Mouse (Mus musculus) right cerebral cortex, postnatal 14 days (tissue): Measurements from ENCODE around the gene Msi1.

Experiments used
- DNase-seq: peaks from one replicate; pipeline ENCODE4 v3.0.0; 2022

Gene Msi1

DNA sequence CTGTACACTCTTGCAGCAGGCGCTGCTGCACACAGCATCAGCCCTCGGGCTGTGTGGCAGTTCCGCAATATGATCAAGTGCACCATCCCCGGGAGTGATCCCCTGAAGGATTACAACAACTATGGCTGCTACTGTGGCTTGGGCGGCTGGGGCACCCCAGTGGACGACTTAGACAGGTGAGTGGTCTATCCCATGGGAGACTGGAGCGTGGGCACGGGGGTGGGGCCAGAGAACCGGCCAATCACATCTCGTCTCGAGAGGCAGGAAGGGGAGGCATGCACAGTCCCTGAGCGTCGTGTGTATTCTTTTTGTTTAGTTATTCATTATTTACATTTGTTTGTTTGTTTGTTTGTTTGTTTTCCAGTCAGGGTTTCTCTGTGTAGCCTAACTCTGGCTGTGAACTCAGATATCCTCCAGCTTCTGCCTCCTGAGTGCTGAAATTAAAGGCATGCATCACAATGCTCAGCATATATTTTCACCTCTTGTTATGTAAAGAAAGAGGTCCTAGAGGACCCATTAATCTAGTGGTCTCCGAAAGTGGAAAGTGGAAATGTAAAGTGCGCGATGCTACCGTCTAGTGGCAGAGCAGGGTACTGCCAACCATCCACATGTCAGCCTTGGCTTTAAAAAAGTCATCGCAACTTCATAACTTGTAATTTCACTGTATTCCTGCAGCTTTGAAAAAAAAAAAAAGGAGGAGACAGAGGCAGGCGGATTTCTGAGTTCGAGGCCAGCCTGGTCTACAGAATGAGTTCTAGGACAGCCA, 41.5 kb downstream of the Msi1 start:
- peak; percentile 47 for DNase-seq

DNA sequence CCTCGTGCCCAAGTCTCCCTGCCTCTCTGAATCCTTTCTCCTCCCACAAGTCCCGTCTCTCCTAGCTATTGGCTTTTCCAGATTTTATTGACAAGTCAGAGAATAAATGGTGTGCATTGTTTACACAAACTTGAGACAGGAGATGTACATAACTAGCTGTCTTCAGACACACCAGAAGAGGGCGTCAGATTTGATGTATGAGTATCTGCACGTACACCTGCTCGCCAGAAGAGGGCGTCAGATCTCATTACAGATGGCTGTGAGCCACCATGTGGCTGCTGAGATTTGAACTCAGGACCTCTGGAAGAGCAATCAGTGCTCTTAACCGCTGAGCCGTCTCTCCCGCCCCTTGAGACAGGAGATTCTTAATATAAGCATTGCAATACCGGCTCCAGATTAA, 43.8 kb downstream of the Msi1 start:
- no peak for DNase-seq

DNA sequence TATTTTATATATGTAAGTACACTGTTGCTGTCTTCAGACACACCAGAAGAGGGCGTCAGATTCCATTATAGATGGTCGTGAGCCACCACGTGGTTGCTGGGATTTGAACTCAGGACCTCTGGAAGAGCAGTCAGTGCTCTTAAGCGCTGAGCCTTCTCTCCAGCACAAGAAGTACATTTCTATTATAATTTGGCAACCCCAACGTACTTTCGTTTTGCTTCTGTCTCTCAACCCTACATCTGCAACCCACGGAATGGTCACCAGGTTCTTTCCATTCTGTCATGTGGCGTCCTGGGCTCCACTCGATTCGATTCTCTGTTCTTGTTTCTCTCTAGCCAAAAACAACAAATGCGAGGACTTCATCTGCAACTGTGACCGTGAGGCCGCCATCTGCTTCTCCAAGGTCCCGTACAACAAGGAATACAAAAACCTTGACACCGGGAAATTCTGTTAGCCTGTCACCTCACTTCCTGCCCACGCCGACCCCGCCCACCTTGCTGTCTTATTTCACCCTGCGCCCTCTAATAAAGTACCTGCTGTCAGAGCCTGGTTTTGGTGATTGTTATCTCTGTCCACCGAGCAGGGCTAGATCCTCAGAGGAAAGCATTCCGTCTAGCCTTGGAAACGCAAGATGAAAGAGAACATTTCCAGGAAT, 44.9 kb downstream of the Msi1 start:
- no peak for DNase-seq

DNA sequence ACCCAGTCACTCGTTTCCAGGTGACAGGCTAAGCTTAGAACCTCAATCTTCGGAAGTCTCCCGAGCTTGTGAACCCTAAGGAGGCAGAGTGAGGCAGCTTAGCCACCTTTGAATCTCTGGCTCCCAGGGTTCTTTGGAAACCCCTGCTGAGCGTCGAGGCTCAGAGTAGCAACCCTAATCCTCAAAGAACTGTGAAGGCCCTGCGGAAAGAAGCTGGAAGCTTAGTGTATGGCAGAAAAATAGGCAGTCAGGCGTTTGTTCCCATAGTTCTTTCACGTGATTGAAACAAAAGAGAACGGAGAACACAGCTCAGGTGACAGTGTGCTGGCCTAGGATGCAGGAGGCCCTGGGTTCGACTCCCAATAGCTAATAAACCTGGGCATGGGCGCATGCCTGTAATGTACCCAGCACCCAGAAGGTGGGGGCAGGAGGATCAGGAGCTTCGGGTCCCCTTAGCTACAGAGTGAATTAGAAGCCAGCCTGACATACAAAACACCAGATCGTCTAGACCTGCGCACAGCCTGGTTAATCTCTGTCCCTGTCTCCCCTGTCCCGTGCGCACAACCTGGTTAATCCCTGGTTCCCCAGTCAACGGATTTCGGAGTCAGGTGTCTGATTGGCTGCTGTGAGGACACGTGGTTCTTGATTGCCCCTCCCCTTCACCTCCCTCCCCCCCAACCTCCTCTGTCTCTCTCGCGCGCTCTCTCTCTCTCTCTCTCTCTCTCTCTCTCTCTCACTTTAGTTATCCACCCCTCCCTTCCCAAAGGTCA, 46.1 kb downstream of the Msi1 start:
- DNase-seq, result peak; percentile 36

DNA sequence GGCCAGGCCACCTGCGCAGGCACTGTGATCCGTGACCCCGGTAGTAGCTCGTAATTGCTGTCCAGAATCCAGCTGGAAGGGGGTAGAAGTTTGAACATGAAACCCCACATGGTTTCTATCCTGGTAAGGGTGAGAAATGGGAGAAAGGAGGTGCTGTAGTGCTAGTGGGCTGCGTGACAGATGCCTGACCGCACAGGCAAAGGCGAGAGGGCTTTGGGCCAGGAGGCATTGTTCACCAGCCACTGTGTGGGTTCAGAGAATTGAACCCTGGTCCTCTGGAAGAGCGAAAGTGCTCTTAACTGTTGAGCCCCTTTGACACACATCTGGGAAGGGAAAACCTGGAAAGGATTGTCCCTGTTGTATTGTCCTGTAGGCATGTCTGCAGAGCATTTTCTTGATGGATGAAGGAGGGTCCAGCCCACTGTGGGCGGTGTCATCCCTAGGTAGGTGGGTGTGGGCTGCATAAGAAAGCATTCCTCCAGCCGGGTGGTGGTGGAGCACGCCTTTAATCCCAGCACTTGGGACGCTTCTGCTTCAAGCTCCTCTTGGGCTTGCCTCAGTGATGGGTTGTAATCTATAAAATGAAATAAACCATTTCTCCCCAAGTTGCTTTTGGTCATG, 46.8 kb downstream of the Msi1 start:
- DNase-seq, result no peak

DNA sequence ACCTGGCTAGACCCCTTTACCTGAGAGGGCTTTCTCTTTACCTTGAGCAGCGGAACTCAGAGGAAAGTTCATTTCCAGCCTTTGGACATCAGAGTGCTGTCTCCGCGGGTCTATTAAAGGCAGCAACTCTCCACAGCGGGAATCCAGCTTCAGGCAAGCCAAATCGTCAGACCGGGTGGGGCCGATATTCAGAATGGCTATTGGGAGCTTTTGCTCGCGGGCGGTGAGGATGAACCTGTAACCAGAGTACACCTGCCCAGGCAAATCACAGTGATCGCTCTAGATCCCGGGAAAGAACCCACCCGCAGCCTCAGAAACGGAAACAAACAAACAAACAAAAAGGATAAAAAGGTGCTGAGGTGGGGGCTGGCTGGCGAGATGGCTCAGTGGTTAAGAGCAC, 50.2 kb downstream of the Msi1 start:
- DNase-seq, result no peak

DNA sequence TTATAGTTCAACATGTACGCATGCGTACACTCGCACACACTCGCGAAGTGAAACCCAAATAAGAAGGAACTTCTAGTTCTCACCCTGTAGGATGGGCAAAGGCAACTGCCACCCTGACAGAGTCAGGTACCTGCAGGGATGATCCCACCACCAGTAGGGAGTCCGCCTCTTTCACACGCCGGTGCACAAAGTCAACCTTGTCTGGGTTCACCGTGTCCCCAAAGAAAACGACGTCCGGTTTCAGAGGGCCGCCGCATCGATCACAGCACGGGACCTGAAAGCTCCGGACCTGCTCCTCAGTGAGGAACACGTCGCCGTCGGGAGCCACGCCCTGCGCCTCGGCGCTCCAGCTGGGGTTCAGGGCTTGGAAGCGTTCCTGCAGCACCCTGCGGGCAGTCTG, 50.7 kb downstream of the Msi1 start:
- no peak for DNase-seq

DNA sequence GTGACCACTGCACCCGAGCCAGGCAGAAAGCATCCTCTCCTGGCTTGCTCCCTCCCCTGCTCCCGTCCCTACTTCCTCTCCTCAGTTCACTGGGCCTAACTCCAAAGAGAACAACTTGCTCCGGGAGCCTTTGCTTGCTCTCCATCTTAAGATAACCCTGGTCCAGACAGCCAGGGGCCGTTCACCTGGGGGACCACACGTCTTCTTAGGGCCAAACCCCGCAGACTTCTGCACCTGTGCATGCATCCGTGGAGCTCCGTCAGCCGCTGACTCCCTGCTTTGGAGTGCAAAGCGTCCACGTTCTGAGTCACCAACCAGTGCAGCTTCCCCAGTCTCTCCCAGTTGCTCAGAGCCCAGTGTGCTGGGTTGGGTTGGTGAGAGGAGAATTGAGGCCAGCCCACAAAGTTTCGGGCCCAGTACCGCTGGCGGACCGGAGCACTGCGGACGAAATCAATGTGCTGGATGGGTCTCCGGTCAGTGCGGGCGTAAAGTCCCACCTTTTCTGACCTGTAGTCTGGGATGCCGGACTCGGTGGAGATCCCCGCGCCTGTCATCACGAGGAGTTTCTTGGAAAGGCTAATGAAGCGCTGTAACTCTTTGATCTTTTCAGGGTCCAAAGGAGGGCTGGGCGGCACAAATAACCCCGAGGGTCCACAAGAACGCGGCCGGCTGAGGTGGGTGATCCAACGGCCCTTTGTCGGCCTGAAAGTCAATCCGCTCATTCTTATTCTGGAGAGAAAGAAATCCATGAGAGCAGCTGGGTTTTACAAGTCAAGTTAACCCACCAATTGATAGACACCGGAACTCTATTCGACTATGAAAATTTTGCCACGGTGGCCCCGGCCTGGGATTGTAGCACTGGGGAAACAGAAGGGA, 53.2 kb downstream of the Msi1 start:
- no peak for DNase-seq

DNA sequence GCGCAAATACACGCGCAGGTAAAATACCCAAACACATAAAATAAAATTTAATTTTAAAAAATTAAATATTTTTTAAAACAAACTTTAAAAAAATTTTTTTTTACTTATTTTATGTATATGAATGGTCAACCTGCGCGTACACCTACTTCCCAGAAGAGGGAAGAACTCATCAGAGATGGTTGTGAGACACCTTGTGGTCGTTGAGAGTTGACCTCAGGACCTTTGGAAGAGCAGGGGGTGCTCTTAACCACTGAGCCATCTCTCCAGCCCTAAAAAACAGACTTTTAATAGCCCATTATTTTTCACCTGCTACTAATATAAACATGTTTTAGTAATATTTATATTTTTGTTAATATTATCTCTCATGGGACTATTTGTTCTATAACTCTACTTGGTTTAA, 54.0 kb downstream of the Msi1 start:
- no peak for DNase-seq

DNA sequence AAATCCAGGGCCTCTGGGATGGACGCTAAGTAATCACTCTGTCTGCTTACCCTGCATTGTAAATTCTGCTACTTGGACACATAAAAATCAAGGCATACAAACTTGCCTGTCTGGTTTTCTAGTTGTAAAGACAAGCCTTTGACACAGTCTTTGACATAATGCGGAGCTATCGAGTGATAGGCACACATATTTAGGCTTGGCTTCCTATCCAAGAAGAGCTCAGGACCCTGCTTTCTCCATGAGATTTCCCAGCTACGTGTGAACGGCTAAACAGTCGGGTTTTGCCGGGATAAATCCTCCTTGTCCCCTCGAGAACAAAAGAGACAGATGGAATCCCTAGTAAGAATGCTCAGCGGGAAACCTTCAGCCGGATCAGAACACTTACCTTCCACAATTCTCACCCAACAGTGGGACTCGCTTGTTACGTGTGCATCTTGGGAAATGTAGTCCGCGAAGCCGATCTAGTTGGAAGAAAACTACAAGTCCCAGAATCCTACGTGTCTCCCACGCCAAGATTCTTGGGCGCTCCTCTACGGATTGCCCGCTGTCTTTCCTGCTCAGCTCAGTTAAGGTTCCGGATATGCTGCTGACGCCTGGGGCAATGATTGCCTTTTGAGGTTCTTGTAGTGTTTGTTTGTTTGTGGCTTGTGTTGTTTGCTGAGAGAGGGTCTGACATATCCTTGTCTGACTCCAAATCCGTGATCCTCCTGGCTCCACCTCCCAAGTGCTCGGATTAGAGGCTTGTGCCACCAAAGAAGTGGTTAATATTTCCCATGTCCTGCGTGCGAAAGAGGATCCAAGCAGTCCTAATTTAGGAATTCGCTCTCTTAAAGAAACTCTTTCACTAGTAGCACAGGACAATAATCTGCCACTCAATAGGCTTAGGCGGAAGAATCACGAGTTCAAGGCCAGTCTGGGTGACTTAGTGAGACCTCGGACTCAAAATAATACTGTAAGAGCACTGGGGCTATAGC, 54.8 kb downstream of the Msi1 start, which contains the start of gene Sirt4:
Gene Sirt4 (minus strand): TSS at position 779 of the 974 bp plus-strand sequence.
- DNase-seq, result peak; percentile 66

DNA sequence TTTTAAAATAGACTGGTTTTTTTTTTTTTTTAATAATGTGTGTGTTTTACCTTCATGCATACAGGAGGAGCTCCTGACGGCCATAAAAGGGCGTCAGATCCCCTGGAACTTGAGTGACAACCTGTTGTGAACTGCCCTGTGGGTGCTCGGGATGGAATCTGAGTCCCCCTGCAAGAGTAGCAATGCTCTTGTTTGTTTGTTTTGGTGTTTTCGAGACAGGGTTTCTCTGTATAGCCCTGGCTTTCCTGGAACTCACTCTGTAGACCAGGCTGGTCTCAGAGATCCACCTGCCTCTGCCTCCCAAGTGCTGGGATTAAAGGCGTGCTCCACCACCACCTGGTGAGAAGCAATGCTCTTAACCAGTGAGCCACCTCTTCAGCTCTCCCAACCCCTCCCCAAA, 55.6 kb downstream of the Msi1 start:
- no peak for DNase-seq

DNA sequence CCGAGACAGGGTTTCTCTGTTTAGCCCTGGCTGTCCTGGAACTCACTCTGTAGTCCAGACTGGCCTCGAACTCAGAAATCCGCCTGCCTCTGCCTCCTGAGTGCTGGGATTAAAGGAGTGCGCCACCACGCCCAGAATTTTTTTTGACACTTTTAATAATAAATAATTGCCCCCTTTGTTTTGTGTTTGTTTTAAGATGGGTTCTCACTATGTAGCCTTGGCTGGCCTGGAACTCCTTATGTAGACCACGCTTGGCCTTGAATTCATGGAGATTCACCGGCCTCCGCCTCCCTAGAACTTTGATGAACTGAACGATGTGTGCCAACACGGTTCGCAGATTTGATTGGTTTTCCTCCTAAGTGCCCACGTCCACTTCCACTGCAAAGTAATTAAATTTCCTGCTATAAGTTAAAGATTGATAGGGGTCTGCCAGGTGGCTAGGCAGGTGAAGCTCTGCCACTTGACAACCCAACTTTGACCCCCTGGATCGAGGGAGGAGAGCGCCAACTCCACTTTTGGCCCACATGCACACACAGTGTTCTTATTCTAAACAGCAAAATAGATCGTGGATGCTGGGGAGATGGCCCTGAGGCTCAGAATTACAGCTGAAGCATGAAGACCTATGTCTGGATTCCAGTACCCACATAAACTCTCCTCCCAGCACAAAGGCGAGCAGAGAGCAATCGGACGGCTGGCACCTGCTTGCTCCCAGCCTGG, 56.2 kb downstream of the Msi1 start:
- no peak for DNase-seq

DNA sequence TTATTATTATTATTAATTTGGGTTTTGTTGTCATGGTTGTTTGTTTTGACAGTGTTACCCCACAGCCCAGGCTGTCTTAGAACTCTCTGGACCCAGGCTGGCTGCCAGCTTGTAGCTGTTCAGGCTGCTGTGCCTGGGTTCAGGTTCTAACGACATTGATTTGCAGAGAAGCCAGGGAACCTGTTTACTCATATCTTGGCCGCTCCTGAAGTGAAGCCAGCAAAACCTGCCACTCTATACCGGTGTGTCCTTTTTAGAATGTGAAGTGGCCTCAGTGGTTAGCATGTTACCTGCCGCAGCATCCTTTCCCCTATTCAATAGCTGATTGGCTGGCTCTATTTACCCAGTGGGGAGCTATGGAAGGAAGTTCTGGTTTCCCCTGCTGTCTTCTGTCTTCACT, 57.3 kb downstream of the Msi1 start:
- no peak for DNase-seq

DNA sequence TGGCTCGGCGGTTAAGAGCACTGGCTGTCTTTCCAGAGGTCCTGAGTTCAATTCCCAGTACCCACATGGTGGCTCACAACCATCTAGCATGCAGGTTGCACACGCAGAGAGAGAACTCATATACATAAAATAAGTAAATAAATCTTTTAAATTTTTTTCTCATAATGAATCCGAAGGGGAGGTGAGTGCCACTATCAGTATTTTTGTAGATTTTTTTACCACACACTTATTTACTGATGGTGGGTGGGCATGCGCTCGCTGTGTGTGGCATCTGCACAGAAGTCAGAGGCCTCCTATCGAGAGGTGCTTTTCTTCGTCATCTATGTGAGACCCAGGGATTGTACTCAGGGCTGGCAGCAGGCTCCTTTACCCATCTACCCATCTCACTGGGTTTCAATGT, 58.0 kb downstream of the Msi1 start:
- no peak for DNase-seq

DNA sequence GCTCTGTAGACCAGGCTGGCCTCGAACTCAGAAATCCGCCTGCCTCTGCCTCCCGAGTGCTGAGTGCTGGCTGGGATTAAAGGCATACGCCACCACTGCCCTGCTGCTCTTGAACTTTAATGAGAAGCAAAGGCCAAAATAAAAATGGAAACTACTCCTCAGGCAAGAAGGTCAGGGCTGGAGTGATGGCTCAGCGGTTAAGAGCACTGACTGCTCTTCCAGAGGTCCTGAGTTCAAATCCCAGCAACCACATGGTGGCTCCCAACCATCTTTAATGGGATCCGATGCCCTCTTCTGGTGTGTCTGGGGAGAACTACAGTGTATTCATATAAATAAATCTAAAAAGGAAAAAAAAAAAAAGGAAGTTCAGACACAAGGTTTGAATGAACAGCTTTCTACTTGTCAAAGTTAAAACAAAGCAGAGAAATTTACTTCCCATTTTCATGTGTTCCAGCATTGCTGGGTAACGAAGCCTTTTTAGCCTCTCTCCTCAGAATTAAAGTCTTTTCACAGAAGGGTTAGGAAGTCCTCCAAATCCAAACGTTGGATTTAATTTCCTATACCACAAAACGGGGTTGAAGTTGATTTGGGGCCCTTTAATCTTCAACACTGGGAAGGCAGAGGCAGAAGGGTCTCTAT, 58.7 kb downstream of the Msi1 start:
- DNase-seq, result no peak

DNA sequence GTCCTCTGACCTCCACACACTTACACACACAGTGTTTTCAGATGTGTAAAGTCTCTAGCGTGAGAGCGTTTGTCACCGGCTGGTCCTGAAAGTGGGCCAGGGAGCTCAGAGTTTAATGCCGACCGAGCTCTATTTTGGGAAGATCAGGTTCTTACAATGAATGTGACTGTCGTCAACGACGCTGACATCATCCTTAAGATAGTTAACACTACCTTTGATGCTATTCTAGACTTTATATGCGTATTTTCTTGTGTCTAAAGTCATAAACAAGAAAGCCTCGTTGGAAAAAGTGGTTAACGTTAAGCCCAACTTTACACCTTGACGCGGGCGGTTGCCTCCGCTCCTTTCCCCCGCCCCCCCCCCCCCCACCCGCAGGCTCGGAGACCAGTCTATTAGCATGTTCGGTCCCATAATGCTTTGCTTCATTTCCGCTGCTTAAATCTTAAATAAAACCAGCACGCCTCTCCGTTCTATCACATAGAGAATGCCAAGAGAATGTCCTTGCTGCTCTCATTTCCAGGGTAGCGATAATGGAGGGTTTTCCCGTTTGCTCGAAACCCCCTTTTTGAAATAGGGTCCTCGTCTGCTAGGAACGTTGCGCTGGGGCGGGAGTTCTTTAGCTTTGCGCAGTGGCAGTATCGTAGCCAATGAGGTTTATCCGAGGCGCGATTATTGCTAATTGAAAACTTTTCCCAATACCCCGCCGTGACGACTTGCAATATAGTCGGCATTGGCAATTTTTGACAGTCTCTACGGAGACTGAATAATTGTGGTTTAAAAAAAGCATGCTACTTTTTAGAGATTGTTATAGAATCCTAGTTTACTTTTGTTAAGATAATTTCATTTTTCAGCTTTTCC, 59.7 kb downstream of the Msi1 start:
- DNase-seq, result peak; percentile 69

DNA sequence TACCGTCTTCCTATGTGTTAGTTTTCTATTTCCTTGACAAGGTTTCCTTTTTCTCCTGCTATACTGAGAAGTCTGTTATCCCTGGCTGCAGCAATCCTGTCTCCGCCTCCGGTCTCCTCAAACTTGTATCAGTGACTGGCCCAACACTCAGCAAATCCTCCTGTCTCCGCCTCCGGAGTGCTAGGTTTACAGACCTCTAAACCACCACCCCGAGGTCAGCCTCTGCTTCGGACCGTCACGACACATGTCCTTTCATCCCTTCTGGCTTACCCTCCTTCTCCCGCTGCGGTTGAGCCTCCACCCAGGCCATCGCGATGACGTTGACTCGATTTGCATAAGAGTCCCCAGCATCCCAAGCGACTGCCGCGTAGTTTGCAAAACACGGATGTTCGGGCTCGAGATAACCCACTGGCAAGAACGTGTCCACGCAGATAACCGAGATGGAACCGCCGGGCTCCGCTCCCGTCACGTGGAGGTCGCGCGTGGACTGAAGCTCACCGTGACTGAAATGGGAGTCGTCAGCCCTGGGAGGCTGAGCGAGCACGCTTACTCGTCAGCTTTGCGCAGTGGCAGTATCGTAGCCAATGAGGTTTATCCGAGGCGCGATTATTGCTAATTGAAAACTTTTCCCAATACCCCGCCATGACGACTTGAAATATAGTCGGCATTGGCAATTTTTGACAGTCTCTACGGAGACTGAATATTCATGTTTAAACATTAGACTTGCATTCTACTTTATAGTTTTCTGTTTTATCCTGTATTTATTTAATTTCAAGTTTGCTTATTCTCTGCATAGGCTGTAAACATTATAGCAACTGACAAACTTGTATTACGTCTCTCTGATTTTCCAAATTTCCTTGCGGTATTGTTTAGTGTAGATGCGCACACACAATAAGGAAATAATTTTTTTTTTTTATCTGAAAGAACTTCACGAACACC, 60.6 kb downstream of the Msi1 start:
- peak; percentile 78 for DNase-seq

DNA sequence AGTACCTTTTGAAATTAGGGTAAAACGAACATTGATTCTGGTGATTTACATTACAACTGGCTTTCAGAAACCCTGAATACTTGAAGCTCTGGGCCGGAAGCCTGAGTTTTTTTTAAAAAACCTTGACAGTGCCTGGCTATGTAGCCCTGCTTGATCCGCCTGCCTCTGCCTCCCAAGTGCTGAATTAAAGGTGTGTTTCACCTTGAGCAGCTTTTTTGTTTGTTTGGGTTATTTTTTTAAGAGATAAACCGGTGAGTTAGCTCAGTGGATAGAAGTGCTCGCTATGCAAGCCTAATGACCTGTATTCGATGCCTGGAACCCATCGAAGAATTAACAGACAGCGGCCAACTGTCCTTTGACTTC, 61.2 kb downstream of the Msi1 start:
- DNase-seq, result no peak
